Mouse (Mus musculus) lung, embryonic 14.5 days (tissue): ENCODE measurements around the gene Padi2. TPM values are rescaled to one million over a fixed set of nuclear protein-coding genes. Genes with fewer than 3 reads are reported as not detected.
A peak's percentile ranks its signal among the peaks of the same experiment; 100 is the strongest.

Experiments
- ATAC-seq: fragments of 200-750 bp; cut with Nextera tagmentation; 2 replicates; pipeline ENCODE4 v1.8.0; 2017; ENCODE audit warnings: mild to moderate bottlenecking, moderate TSS enrichment, moderate library complexity; ENCODE audit not compliant: insufficient read depth
- DNase-seq: peaks from one replicate; pipeline ENCODE4 v3.0.0-alpha.2; 2015
- H3K27ac ChIP-seq: fragments of 300-500 bp; sonication (generic); 2 replicates; pipeline ENCODE4 v1.5.1; 2014; ENCODE audit warnings: low read depth, mild to moderate bottlenecking, moderate library complexity
- H3K27me3 ChIP-seq: fragments of 300-500 bp; sonication (generic); 2 replicates; pipeline ENCODE4 v1.6.1; 2014; ENCODE audit warnings: low read length, control low read depth; ENCODE audit not compliant: insufficient read depth
- H3K36me3 ChIP-seq: fragments of 300-500 bp; sonication (generic); 2 replicates; pipeline ENCODE4 v1.6.1; 2014; ENCODE audit warnings: control low read depth; ENCODE audit not compliant: insufficient read depth
- H3K4me1 ChIP-seq: fragments of 300-500 bp; sonication (generic); 2 replicates; pipeline ENCODE4 v1.6.1; 2014; ENCODE audit warnings: antibody characterized with exemption, control low read depth; ENCODE audit not compliant: insufficient read depth
- H3K4me2 ChIP-seq: fragments of 300-500 bp; sonication (generic); 2 replicates; pipeline ENCODE4 v1.6.1; 2014; ENCODE audit warnings: mild to moderate bottlenecking
- H3K4me3 ChIP-seq: fragments of 300-500 bp; sonication (generic); 2 replicates; pipeline ENCODE4 v1.5.1; 2014; ENCODE audit warnings: low read depth, low read length
- H3K9ac ChIP-seq: fragments of 300-500 bp; sonication (generic); 2 replicates; pipeline ENCODE4 v1.6.1; 2014
- H3K9me3 ChIP-seq: fragments of 300-500 bp; sonication (generic); 2 replicates; pipeline ENCODE4 v1.6.1; 2016; ENCODE audit warnings: low read depth, low read length, control low read depth
- CTCF ChIP-seq: IDR thresholded peaks from 2 replicates; pipeline ENCODE4 v1.5.1; 2016; ENCODE audit warnings: antibody characterized with exemption, low read depth
- WGBS: fragments of 180-500 bp; shearing (Covaris S2); extraction: QIAGEN DNeasy Blood & Tissue Kit; methylation state at CpG from one replicate; pipeline ENCODE4 v1.1.7; 2014; 5-methylcytosine and 5-hydroxymethylcytosine counted together
- polyA plus RNA-seq: library from polyadenylated mRNA; unstranded; fragments of >200 nt; fragmentation: Nextera tagmentation; extraction: Ambion mirVana; gene quantifications from 2 replicates; pipeline ENCODE4 v1.2.1, GENCODE M21; 2014

Gene Padi2
- polyA plus RNA-seq, 1 experiment from 2014 or later, result 1.8 TPM

GRCm38 (mm10) chr4:140949052-140949451 lies 42.9 kb downstream of the Padi2 start:
- H3K9ac ChIP-seq, result no peak overlapping the region
- H3K4me3 ChIP-seq, result no peak overlapping the region
- no peaks in the 10 kb centered on the region for H3K4me1 ChIP-seq
- ATAC-seq, result no peak
- TF ChIP-seq CTCF, result no peak
- H3K9me3 ChIP-seq, result no peaks in the 10 kb centered on the region
- no peak overlapping the region for H3K4me2 ChIP-seq
- H3K36me3 ChIP-seq, result no peaks in the 10 kb centered on the region
- no peak overlapping the region for H3K27ac ChIP-seq
- no peaks in the 10 kb centered on the region for H3K27me3 ChIP-seq
- WGBS, result 68% methylated on average over 8 of the region's 8 CpGs
- DNase-seq, result no peak

DNA sequence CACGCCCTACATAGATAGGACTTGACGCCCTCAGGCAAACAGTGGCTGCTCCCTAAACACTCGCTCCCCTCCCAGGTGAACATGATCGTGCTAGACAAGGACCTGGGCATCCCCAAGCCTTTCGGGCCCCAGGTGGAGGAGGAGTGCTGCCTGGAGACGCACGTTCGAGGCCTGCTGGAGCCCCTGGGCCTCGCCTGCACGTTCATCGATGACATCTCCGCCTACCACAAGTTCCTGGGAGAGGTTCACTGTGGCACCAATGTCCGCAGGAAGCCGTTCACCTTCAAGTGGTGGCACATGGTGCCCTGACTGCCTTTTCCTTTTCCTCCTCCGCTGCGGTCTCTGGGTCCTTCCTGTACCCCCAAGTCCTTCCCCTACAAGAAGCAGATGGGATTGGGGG lies 43.5 kb downstream of the Padi2 start:
- Histone ChIP-seq H3K4me2 (no peak overlapping the region), H3K27ac (no peak overlapping the region), H3K36me3 (no peaks in the 10 kb centered on the region), H3K4me1 (no peaks in the 10 kb centered on the region), H3K4me3 (no peak overlapping the region), H3K9ac (no peak overlapping the region), H3K27me3 (no peaks in the 10 kb centered on the region), H3K9me3 (no peaks in the 10 kb centered on the region)
- no peak for TF ChIP-seq CTCF
- WGBS, result 77% methylated on average over 16 of the region's 16 CpGs
- DNase-seq, result no peak
- no peak for ATAC-seq

DNA sequence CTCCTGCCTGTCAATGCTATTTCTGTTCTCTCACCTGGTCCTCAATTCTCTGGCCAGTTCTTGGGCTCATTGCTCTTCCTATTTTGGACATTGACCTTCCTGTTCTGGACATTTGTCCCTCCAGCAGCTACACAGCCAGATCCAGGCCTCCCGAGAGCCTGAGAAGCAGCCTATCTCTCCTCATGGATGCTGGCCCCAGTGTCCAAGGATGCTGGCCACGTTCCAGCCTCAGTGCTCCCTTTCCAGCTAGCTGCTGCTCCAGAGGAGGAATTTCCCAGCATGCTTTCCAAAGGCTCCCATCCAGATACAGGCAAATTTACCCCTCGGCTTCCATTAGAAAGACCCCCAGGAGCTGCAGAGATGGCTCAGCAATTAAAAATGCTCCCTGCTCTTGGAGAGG lies 44.4 kb downstream of the Padi2 start:
- Histone ChIP-seq H3K27me3 (no peaks in the 10 kb centered on the region), H3K4me2 (no peak overlapping the region), H3K4me3 (no peak overlapping the region), H3K4me1 (no peaks in the 10 kb centered on the region), H3K9ac (no peak overlapping the region; the same call in 1 of the 2 replicates), H3K27ac (no peak overlapping the region), H3K36me3 (no peaks in the 10 kb centered on the region), H3K9me3 (no peaks in the 10 kb centered on the region)
- ATAC-seq, result no peak
- no peak for TF ChIP-seq CTCF
- DNase-seq, result peak; percentile 68
- 68% methylated on average over 3 of the region's 3 CpGs for WGBS

DNA sequence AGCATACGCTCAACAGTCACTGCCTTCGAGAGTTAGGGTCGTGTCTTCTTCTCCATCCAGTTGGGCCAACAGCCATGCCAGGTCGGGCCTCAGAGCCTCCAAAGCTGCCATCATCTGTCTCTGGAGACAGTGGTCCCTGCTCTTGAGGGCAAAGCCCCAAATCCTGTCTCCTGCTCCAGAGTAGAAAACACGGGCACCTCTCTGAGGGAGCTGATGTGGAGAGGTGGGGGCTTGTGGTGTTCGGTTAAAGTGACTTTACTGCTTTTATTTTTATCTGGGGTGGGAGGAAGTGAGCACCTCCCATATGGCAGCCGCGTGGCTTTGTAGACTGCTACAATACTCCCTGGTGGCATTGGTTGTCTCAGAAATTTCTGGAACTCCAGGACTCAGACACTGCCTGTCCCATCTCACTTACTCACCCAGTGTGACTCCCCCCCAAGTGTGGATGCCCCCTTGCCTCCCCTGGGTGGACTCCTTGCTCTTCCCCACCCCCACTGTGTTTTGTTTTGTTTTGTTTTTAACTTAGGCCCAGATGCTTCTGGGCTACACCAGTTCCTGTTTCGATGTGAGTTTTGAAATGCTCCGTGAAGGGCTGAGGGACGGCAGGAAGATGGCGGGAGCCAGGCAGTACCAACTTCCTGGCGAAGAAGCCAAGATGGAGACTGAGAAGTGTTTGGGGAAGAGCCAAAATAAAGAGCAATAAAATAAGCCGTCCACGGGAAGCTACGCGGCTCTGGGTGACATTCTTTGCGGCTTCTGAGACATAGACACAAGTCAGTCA lies 45.9 kb downstream of the Padi2 start:
- H3K9me3 ChIP-seq, result no peaks in the 10 kb centered on the region
- no peaks in the 10 kb centered on the region for H3K4me1 ChIP-seq
- H3K27ac ChIP-seq, result no peak overlapping the region
- WGBS, result 81% methylated on average over 18 of the region's 18 CpGs
- no peak overlapping the region for H3K4me2 ChIP-seq
- H3K27me3 ChIP-seq, result no peaks in the 10 kb centered on the region
- no peak overlapping the region for H3K9ac ChIP-seq
- H3K36me3 ChIP-seq, result no peaks in the 10 kb centered on the region
- no peak overlapping the region for H3K4me3 ChIP-seq
- DNase-seq (no peak), ATAC-seq (no peak)
- TF ChIP-seq CTCF, result no peak

DNA sequence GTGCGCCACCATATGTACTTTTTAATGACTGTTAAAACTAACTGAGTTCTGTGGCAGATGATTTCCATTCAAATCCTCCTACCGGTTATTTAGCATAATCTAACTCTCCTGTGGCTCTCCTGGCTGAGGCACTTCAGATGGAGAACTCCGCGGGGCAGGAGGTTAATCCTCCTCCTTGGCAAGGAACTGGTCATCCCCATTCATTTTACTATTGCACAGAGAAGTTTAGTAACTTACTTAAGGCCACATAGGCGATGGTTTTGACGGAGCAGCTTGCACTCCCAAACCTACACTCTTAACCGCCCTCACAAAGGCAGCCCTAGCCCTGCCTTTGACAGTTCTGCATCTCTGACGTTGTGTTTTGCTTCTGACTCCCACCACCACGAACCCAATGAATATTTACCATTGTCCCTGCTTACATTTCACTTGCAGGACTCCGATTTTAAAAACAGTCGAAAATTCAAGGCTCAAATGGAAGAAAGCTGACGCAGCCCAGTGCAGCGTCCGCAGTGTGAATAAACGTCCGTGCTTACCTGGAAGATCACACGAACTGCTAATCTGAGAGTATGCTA lies 51.1 kb downstream of the Padi2 start:
- Histone ChIP-seq H3K4me1 (peaks cover 4% of the 10 kb centered on the region), H3K27me3 (no peaks in the 10 kb centered on the region), H3K27ac (no peak overlapping the region), H3K4me3 (peak overlapping the region; percentile 30), H3K9me3 (no peaks in the 10 kb centered on the region), H3K9ac (peak overlapping the region; percentile 30), H3K36me3 (no peaks in the 10 kb centered on the region), H3K4me2 (peak overlapping the region; percentile 69)
- no peak for TF ChIP-seq CTCF
- 8% methylated on average over 17 of the region's 17 CpGs for WGBS
- ATAC-seq (no peak), DNase-seq (no peak)

DNA sequence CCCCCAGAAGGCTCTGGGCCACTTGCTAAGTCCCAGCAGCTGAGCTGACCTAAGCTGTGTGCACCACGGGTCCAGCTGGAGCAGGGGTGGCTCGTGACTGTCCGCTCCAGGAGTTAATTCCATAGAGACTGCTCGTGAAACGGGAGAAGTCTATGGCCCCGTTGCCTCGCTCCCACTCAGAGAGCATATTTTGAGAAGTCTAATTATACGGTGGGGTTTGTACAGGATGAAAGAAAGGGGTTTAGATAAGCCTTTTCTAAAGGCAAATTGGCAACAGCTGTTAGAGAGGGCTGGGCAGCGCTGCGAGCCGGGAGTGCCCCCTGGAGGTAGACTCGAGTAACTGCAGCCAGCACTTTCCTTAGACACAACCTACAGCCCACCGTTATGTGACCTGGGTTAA lies 51.6 kb downstream of the Padi2 start:
- DNase-seq, result peak; percentile 89
- Histone ChIP-seq H3K9me3 (no peaks in the 10 kb centered on the region), H3K4me1 (peaks cover 8% of the 10 kb centered on the region), H3K27me3 (no peaks in the 10 kb centered on the region), H3K36me3 (no peaks in the 10 kb centered on the region), H3K9ac (peak overlapping the region; percentile 30), H3K4me2 (peak overlapping the region; percentile 69), H3K27ac (no peak overlapping the region), H3K4me3 (peak overlapping the region; percentile 30)
- TF ChIP-seq CTCF, result peak; percentile 99
- ATAC-seq, result no peak
- 1% methylated on average over 13 of the region's 13 CpGs for WGBS

- Histone ChIP-seq H3K4me1 (peaks cover 8% of the 10 kb centered on the region), H3K27me3 (no peaks in the 10 kb centered on the region), H3K27ac (no peak overlapping the region), H3K9ac (no peak overlapping the region), H3K4me3 (no peak overlapping the region), H3K4me2 (no peak overlapping the region), H3K36me3 (no peaks in the 10 kb centered on the region), H3K9me3 (no peaks in the 10 kb centered on the region)
- ATAC-seq, result no peak
- DNase-seq, result no peak
- no peak for TF ChIP-seq CTCF
- 53% methylated on average over 6 of the region's 6 CpGs for WGBS
Measured at GRCm38 (mm10) chr4:140958319-140958718, 52.2 kb downstream of the Padi2 start.
